Mouse (Mus musculus): ENCODE measurements at regions not wholly inside any gene's neighbourhood (a gene's known extent, or its start where the extent isn't known, plus 50 kb on each side); places are given as distances from the start of the nearest gene placed in this dataset.
"Not testable (repeated sequence)": the region's sequence is repeated elsewhere in the genome, so short reads cannot be mapped to it uniquely, and the experiment has no call there.

DNA sequence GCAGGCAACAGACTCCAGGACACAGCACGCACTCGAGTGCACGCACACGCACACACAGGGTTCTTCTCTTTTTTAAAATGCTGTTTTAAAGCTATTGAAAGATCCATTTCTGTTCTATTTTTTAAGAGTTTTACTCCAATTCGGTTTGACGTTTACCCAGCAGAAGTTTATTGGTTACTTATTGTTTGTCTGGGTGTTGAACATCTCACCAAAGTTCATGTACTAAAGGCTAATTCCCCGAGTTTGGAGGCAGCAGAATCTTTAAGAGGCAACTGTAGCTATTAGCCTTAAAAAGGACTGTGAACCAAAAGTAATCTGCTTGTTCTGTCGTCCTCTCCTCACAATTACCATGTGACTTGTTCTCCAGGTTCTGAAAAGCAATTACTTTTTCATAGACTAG lies 263.0 kb upstream of the Nfia start:
- DNase-seq (ENCODE audit: low spot score in 2 of 2): no peak

DNA sequence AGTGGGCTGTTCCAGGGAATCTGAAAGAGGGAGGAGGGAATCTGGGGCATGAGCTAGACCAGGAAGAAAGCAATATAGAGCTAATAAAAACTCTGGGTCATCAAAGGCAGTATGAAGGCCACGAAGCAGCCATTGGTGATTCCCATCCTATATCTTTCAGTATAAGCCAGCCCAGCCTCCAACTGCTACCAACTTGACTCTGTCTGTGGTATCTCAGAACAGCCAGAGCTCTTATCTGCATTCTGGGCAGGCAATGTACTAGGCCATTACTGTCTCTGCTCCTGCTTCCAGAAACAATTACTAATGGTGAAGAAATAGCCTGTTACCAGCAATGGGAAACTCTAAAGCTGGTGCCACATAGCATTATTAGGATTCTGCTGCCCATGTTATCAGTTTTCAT lies 266.8 kb upstream of the Nfia start:
- no peak for DNase-seq (ENCODE audit: low spot score in 2 of 2)

DNA sequence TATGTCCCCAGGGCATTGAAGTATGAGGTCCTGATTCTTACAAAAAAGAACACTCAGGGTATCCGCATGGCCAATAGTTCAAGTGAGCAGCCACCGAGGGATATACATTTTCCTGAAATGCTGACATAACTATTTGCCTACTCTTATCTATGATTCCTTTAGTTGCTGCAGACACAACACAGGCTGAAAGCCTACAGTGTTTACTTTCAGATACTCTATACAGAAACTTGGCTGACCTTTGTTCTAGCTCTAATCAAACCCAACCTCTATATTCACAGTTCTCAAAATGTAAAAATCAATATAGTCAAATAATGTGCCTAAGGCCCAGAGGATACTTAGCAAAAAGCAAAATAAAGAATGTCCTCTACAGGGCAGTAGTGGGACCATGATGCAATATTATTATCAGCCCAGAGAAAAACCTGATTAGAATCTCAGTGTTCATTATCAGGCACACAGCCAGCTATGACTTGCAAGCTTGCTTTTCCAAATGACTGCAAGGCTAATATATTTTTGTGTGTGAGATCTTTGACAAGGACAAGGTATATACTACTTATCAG lies 281.2 kb upstream of the Nfia start:
- no peak for DNase-seq (ENCODE audit: low spot score in 2 of 2)

DNA sequence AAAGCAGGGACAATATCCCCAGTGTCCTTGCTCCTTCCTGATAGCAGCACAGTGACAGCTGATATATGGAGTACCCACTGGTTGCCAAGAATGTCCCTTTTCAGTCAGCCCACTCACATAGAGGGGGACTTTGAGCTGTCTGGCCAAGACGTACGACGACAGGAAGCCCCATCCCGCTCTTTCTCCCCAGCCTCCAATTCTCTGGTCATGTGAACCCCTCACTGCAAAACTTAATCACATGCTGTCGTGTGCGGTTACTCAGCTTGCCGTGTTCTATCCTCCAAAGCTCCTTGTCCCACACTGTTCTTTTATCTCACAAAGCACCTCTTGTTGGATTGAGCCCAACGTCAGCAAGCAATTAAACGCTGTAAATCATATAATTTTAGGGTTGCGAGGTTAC lies 286.2 kb upstream of the Nfia start:
- DNase-seq (ENCODE audit: low spot score in 2 of 2): no peak

DNA sequence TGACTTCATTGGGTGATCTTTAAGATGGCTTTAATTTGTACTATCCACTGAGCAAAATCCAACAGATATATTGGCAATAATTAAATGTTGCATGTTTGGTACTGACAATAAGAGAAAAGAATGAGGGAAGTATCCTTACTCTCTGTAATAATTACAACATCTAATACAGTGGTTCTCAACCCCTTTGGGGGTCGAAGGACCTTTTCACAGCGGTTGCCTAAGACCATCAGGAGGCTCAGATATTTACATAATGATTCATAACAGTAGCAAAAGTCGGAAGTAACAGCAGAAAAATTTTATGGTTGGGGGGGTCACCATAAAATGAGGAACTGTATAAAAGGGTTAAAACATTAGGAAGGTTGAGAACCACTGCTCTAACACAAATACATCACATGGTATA lies 287.3 kb upstream of the Nfia start:
- no peak for DNase-seq (ENCODE audit: low spot score in 2 of 2)

DNA sequence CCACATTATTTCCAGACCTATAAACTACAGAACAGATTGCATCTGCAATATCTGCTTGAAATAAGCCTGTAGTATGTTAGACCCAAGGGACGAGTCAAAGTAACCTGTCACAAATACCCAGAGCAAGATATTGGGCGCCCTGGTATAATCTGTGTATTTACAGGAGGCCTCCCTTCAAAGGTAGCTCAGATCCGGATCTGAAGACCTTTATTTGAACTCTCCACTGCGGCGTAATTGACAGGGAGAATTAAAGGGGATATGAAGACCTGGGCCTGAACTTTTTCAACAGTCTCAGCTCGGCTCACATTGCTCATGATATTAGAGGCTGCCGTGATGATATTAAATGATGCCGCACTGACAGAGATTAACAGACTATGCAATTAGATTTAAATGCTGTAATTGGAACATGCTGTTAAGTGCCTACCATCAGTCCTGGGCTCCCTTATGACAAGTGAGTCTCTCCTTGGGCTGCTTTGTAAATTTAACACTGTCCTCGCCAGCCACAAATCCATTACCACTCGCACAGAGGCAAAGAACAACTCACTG lies 289.8 kb upstream of the Nfia start:
- no peak for DNase-seq (ENCODE audit: low spot score in 2 of 2)

DNA sequence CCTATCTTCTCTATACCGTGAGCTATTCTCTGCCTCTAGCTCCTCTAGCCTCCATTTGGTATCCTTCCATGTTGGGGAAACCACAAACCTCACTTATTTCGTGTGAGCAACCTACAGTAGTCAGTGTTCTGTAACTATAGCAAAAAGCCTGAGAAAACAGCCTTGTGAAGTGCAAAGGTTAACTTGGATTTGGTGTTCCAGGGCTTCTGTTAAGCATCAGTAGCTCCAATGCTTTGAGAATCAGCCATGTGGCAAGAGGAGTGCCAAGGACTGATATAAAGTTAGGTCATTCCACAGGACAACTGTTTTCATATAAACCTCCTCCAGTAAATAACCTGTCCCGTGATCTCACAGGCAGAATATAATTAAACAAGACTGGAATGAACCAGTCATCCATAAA lies 290.7 kb upstream of the Nfia start:
- DNase-seq (ENCODE audit: low spot score in 2 of 2): no peak

DNA sequence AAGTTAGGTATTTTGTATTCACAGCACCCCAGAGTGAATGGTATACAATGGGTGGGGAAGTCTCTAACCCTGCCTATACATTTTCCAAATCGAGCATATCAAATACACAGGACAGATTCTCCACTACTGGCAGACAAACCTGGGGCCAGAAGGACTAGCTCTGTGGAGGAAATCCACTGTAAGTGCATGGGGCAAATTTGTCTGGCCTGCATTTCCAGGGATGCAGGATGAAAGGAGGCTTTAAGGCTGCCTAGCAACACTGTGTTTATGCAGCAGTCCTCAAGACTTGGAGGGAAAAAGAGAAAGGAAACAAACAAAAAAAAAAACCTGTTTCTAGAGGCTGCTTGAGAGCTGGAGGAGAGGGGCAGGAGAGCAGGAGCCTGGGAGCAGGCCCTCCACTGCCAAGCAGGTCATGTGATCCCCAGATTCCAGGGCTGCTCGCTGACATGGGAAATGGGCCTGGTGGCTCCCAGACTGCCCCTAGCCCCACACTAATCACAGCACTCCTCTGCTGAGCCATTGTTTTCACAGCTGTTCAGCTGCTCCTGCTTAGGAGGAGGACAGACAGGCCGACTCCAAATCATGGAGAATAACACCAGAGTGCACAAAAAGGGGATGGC lies 293.7 kb upstream of the Gm10192 start:
- DNase-seq (ENCODE audit: low spot score in 2 of 2): peak in 1 of 2 experiments; percentile 13

DNA sequence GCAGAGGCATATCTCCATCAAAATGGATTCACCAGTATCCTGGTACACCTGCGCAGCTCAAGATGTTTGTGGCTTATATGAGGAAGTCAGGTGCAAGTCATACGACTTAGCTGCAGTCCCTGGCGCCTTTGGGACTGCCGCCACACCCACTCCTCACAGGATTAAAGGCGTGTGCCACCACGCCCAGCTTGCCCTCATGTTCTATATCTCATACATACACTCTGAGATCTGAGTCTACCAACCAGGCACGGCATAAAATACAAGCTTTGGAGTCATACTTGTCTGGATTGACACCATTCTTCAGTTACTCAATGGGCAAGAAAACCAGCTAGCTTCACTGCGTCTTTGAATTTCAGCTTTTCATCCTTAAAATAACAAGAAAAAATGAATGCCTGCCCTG lies 290.5 kb upstream of the Gm10192 start:
- not testable (repeated sequence) for DNase-seq (ENCODE audit: low spot score in 2 of 2)

DNA sequence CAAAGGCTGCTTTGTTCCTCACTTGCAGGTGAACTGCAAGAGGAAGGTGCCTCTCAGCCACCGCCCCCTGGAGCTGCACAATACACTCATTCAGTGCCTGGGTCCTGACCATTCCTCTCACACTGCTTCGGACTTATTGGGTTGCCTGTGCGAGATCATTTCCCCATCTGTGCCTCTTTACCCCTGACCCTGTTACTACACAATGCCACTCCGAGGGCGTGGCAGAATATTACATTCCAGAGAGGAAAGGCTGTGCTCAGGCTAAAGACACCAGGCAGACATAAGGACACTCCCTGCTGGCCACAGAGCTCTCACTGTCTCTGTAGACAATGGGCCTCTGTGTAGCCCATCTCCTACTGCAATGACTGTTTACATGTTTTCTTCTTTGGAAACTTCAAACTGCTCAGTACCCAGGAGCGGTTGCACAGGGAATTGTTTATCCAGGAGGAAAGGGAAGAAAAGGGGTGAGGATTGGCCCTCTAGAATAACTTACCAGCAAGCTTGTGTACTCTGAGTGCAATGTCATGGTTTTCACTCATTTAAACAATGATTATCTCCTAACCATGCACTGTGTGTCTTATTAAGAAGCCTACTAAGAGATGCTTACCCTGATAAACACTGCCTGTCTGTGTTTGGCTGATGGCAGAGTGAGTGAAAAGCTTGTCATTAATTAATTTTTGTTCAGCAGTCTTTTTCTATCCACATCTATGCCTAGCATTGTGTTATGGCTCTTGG lies 283.1 kb upstream of the Gm10192 start:
- DNase-seq (ENCODE audit: low spot score in 2 of 2): no peak

DNA sequence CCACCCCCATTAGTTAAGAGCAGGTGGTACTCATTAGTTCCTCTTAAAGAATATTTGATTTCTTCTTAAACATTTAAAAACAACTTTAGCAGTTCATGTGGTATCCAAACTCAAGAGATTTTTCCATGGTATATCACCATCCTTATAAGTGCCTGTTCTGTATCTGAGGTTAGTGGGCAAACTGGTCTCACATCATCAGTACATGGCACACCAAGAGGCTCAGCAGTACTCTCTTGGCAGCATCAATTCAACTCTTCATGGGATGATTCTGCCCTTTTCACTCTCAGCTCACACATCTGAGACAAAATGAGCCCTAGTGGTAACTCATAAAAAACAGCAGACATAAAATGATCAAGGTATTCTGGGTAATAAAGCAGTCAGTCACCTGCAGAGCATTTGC lies 282.6 kb upstream of the Gm10192 start:
- DNase-seq (ENCODE audit: low spot score in 2 of 2): no peak

DNA sequence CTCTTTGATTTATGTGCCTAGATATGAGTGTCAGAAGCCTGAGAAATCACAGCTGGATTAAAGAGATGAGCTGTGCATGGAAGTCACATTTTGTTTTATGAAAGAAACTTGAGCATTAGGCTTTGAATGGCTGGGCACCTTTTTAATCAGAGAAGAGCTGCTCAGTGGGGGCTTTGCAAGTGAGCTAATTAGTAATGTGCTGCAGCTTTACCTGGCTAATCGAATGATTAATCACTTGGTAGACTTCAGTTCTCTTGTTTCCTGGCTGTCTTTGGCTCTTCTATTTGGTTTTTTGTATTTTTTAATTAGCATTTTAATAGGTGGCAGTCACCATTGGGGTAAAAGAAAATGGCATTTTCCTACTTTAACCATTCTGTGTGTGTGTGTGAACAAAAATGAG lies 278.2 kb upstream of the Gm10192 start:
- no peak for DNase-seq (ENCODE audit: low spot score in 2 of 2)

DNA sequence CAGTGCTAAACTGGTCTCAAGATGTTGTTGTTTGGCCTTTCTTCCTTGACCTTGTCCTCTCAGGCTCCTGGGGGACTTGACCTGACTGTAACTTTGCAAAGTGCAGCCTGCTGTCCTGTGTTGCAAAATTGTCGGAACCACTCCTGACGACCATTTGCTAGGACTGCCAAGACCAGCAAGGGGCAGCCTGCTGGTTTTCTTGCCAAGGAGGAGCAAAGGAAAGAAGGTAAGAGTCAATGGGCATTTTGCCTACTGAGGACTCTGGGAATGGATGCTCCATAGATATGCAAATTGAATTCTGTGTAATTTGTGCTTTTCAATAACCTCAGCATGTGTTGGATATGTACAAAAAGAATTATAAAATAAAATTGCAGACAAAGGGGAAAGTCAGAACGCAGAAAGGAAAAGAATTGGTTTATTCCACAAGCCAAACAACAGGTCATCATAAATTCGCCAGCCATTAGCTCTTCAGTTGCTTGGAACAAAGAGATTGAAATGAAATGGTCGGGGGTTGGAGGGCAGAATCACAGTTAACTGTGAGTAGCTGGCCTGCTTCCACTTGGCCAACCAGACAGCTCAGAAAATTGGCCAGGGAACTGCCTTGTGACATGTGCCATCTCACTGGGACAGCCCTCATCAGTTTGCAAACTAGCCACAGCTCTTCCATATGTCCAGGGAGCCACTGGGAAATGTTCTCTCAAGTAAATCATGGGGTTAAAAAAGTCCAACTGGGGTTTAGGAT lies 256.5 kb upstream of the Gm10192 start:
- no peak for DNase-seq (ENCODE audit: low spot score in 2 of 2)

DNA sequence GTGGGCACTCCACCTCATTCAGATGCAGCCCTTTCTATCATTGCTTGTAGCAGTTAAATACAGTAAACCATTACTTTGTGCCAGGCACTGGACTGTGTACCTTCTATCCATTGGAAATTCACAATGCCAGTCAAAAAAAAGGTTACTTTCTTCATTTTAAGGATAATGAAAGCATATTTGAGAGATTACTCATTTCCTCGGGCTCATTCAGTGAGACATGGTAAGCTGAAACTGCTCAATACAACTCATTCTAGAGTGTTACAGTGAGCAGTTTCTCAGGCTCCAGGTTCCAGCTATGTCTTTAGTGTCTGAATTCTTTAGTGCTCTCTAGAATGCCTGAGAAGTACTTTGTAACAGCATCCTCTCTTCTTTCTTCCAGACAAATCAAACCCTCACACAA lies 249.7 kb upstream of the Gm10192 start:
- no peak for DNase-seq (ENCODE audit: low spot score in 2 of 2)

DNA sequence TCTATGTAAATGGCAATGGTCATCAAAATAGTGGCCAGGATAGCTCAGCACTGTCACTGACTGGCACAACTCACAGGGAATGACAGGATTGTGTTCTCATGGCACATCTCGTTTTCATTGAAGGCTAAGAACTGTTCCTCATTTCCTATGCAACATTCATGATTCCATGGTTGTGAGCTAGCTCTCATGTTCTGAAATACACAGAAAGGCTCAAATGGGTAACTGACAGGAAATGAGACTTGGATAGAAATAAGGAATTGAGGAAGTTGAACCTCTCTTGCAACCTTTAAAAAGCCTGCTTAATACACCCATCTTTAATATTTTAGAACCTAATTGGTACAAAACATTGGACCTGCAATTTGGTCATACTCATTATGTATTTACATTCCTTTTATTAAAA lies 249.1 kb upstream of the Gm10192 start:
- no peak for DNase-seq (ENCODE audit: low spot score in 2 of 2)

DNA sequence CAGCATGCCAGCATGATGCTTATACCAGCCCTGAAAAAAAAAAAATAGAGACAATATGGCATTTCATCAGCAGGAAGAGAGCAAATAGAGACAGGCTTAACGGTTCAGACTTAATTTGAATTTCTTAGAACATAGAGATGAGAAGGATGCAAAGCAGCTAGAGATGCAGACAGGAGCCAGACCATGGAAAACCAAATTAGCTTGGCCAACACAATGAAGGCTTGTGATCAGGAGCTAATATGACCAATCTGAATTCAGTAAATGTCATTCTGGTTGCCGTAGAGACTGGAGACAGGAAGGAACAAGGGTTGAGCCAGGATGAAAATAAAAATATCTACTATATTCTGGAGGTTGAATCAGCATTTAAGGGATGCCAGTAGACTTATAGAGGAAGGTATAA lies 248.3 kb upstream of the Gm10192 start:
- DNase-seq (ENCODE audit: low spot score in 2 of 2): no peak

DNA sequence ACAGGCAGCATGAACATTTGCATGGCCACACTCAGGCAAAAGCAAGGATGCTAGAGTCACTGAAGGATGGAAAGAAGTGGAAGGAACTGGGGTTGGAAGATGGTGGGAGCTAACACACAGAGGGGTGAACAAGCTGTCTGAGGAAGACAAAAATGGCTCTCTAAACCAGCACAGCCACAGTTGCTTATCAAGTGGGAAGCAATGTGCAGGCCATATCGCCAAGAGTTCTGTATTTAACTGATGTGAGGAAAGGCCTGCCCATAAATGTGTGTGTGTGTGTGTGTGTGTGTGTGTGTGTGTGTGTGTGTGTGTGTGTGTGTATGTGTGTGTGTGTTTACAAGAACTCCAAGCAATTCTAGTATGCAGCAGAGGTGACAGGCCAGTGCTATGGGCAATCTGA lies 236.9 kb upstream of the Gm10192 start:
- DNase-seq (ENCODE audit: low spot score in 2 of 2): no peak

DNA sequence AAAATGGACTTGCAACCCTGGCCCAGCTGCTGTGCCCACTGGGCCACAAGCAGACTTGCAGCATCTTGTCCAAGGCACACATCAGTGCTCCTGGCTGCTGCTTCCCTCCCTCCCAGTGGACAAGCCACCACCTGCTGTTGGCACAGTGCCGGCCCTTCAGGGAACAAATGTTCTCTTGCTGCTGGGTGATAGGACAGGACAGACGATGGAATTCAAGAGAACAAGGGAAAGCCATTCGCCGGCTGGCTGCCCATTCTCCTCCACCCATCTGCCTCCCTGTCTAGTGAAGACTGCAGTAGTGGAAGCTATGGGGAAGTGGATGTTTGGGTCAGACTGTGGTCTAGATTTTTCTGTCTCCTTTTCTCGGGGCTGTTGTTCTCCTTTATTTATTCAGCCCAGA lies 235.7 kb upstream of the Gm10192 start:
- peak; percentile 4 to 11 for DNase-seq (ENCODE audit: low spot score in 2 of 2)

DNA sequence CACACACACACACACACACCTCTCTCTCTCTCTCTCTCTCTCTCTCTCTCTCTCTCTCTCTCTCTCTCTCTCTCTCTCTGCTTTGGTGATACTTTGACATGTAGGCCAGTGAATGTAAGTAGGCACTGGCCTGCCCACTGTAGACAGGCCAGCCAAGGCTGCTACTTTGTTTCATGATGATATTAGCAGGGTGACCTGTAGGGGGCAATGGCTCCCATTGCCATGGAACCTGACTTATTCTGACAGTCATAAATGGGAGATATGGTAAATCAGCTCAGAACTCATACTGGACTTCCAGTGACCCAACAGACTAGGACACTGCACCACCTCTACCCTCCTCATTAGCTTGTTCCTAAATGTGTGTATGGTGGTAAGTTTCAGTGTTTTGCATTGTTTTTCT lies 235.0 kb upstream of the Gm10192 start:
- no peak for DNase-seq (ENCODE audit: low spot score in 2 of 2)

DNA sequence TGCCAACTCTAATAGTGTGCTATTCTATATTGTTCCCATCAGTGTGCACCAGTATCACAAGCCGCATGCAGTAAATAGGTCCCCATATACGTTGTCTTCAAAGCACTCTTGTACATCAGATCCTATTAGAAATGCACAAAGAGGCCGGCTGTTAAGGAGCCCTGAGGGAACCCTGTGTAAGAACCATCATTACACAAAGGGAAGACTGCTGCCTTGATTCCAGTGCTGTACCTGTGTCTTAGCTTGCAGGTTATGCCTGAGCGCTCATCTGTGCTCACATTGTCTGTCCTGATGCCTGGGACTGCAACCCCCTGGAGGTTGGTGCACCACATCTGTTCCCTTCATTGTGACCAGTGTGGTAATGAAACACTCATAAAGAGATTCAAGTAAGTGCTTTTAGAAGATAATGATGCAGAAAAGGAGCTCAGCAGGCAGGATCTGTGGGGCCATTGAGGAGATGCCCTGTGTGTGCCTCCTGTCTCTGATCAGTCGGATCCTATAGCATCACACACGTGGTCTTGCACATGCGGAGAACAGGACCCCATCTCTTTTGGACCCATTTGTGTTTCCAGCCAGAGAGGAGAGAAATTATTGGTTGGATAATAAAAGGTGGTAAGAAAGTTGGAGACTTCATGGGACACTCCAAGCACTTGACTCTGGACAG lies 225.8 kb upstream of the Gm10192 start:
- no peak for DNase-seq (ENCODE audit: low spot score in 2 of 2)

DNA sequence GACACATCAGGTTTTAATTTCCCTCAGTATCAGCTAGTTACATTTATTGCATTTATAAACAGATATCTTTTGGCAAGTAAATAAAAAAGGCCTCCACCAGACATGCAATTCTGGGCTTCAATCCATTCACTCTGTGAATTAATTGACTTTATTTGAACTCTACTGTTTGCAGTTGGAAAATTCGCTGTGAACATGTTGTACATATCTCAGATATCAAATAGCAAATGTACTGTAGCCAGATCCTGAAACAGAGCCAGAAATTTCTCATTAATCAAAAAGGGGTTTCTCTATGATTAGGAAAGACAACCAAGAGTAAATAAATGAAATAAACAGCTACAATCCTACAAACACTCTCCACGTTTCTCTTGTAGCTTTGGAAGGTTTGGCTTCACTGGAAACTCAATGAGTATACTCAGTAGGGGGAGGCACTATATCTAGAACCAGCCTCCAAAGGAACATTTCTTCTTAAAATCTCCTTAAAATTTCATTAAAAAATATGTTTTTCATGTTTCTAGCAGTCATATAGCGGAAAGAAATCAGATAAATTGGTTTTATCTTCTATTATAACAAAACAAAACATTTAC lies 211.8 kb upstream of the Gm10192 start:
- no peak for DNase-seq (ENCODE audit: low spot score in 2 of 2)

DNA sequence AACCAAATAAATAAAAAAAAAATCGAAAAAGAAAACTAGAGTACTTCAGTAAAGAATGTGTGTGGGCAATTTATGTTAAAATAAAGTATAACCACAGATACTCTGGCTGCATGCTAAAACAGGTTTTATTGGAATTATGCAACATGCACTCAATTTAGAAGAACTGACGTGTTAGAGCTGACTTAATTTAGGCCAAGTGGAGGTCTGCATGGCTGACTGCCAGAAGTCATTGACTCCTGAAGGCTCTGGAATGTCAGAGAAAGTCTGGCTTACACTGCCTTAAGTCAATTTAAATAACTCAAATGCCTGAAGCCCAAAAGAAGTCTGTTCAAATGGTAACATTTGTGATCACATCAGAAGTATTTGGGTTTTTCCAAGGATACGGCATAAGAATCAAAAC lies 198.1 kb upstream of the Gm10192 start:
- DNase-seq (ENCODE audit: low spot score in 2 of 2): no peak

All from right cerebral cortex, adult 2 months (tissue).